Mouse (Mus musculus) lung, adult 2 months (tissue): ENCODE results near the gene Stk10.
"Not testable (repeated sequence)": the region's sequence is repeated elsewhere in the genome, so short reads cannot be mapped to it uniquely, and the experiment has no call there.

Source experiments
- CTCF ChIP-seq: fragments of 200-500 bp; IDR thresholded peaks from 2 replicates; pipeline ENCODE4 v1.5.1; 2011; ENCODE audit warnings: mild to moderate bottlenecking, low read length, control low read depth; ENCODE audit not compliant: insufficient read depth
- POLR2A ChIP-seq: fragments of 200-500 bp; IDR thresholded peaks from 2 replicates; pipeline ENCODE4 v1.6.1; 2011; ENCODE audit warnings: low read depth, mild to moderate bottlenecking, control low read depth, low read length, borderline replicate concordance; ENCODE audit errors: extremely low read depth

DNA sequence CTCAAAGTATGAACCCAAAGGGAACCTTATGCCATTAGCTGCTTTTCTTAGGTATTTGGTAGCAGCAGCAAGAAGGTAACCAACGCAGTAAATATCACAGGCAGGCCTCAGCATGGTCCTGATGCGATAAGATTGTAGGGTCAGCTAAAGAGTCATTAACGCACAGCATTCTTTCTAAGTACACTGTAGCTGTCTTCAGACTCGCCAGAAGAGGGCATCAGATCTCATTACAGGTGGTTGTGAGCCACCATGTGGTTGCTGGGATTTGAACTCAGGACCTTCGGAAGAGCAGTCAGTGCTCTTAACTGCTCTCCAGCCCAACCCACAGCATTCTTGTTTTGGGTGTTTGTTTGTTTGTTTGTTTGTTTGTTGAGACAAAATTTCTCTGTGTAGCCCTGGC lies 85.5 kb downstream of the Stk10 start:
- not testable (repeated sequence) for TF ChIP-seq CTCF, POLR2A
